Mouse (Mus musculus) C2C12 (cell line): Measurements from ENCODE around the gene Mon2.

Source experiments
- CEBPB ChIP-seq: IDR thresholded peaks from one replicate; pipeline ENCODE4 v1.6.1; 2011; ENCODE audit warnings: low read depth, mild to moderate bottlenecking, control low read depth, moderate library complexity
- CTCF ChIP-seq: IDR thresholded peaks from one replicate; pipeline ENCODE4 v1.5.1; 2011; ENCODE audit not compliant: control insufficient read depth, insufficient read depth, insufficient read length
- FOSL1 ChIP-seq: IDR thresholded peaks from one replicate; pipeline ENCODE4 v1.8.0; 2011; ENCODE audit warnings: mild to moderate bottlenecking, low read length; ENCODE audit not compliant: poor library complexity, insufficient read depth, severe bottlenecking
- MAX ChIP-seq: IDR thresholded peaks from one replicate; pipeline ENCODE4 v1.6.1; 2011; ENCODE audit warnings: mild to moderate bottlenecking, control low read depth
- MYOD1 ChIP-seq: IDR thresholded peaks from one replicate; pipeline ENCODE4 v1.6.1; 2011; ENCODE audit warnings: low read depth; ENCODE audit not compliant: control insufficient read depth, insufficient read length
- MYOG ChIP-seq: IDR thresholded peaks from one replicate; pipeline ENCODE4 v1.6.1; 2011; ENCODE audit not compliant: control insufficient read depth, insufficient read length; ENCODE audit errors: extremely low read depth
- USF1 ChIP-seq: IDR thresholded peaks from one replicate; pipeline ENCODE4 v1.6.1; 2011; ENCODE audit warnings: low read depth, mild to moderate bottlenecking, control low read depth, moderate library complexity

DNA sequence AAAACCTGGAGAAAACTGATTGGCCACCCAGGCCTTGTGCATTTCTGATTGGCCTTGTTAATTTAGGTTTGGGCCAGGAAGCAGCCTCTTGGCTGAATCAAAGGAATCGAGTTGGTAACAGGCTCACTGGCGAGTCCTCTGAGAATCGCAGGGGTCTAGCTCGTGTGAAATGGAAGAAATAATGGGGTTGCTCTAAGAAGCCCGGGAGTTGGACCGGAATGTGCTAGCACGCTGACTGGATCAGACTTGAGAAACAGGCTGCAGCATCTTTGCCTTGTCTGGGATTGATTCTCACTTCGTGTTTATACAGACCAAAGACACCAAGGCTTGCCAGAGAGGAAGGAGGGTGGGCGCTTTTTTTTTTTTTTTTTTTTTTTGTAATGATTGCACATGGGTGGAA, 114.8 kb downstream of the Mon2 start:
- TF ChIP-seq USF1 (no peak), CTCF (no peak), MAX (no peak), MYOG (no peak), CEBPB (no peak), MYOD1 (no peak), FOSL1 (no peak)
